Mouse (Mus musculus) neural tube, embryonic 11.5 days (tissue): ENCODE data around the gene Plxdc1. TPM values are rescaled to one million over a fixed set of nuclear protein-coding genes. Genes with fewer than 3 reads are reported as not detected.

ENCODE experiments used
- ATAC-seq: fragments of 200-750 bp; cut with Nextera tagmentation; 2 replicates; pipeline ENCODE4 v1.8.0; 2017; ENCODE audit warnings: moderate number of reproducible peaks, mild to moderate bottlenecking, moderate TSS enrichment, moderate library complexity; ENCODE audit not compliant: insufficient read depth, low FRiP score, low TSS enrichment
- DNase-seq: peaks from one replicate; pipeline ENCODE4 v3.0.0-alpha.2; 2015; ENCODE audit warnings: low spot score
- H3K27ac ChIP-seq: fragments of 300-500 bp; sonication (generic); 2 replicates; pipeline ENCODE4 v1.5.1; 2014; ENCODE audit warnings: low read depth, mild to moderate bottlenecking, low read length
- H3K27me3 ChIP-seq: fragments of 300-500 bp; sonication (generic); 2 replicates; pipeline ENCODE4 v1.6.1; 2014; ENCODE audit warnings: mild to moderate bottlenecking, low read length, mixed read lengths; ENCODE audit not compliant: control insufficient read depth, insufficient read depth
- H3K36me3 ChIP-seq: fragments of 300-500 bp; sonication (generic); 2 replicates; pipeline ENCODE4 v1.6.1; 2014; ENCODE audit warnings: mild to moderate bottlenecking, low read length, moderate library complexity, mixed read lengths; ENCODE audit not compliant: control insufficient read depth, insufficient read depth
- H3K4me1 ChIP-seq: fragments of 300-500 bp; sonication (generic); 2 replicates; pipeline ENCODE4 v1.6.1; 2014; ENCODE audit warnings: low read length, mixed read lengths; ENCODE audit not compliant: control insufficient read depth, insufficient read depth
- H3K4me2 ChIP-seq: fragments of 300-500 bp; sonication (generic); 2 replicates; pipeline ENCODE4 v1.6.1; 2014; ENCODE audit warnings: low read depth, mild to moderate bottlenecking, moderate library complexity
- H3K4me3 ChIP-seq: fragments of 300-500 bp; sonication (generic); 2 replicates; pipeline ENCODE4 v1.5.1; 2014; ENCODE audit warnings: low read depth, low read length
- H3K9ac ChIP-seq: fragments of 300-500 bp; sonication (generic); 2 replicates; pipeline ENCODE4 v1.6.1; 2014; ENCODE audit warnings: mild to moderate bottlenecking, low read length
- H3K9me3 ChIP-seq: fragments of 300-500 bp; sonication (generic); 2 replicates; pipeline ENCODE4 v1.6.1; 2016; ENCODE audit warnings: low read length; ENCODE audit not compliant: control insufficient read depth
- WGBS: fragments of 180-500 bp; shearing (Covaris S2); extraction: QIAGEN DNeasy Blood & Tissue Kit; methylation state at CpG from one replicate; pipeline ENCODE4 v1.1.7; 2014; 5-methylcytosine and 5-hydroxymethylcytosine counted together
- polyA plus RNA-seq: library from polyadenylated mRNA; unstranded; fragments of >200 nt; fragmentation: Nextera tagmentation; extraction: Ambion mirVana; gene quantifications from 2 replicates; pipeline ENCODE4 v1.2.1, GENCODE M21; 2014

Gene Plxdc1
- polyA plus RNA-seq, 1 experiment from 2014 or later = not detected

DNA sequence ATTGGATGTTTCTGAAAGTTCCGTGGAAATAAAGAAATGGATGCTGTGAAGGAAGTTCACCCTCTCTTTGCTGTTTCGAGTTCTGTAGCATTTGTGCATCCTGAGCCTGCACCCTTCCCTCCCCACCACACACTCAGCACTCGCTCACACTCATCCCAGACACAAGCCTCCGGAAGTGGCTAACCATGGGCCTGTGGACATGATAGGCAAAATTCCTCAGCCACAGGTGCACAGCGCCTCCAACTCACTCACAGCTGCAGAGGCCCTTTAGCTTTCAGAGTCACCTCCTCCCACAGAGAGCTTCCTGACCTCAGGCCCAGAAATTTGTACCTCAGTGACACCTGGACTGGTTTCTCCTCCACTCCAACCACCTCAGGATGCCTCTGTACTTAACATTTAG is 8.4 kb downstream of the Plxdc1 start:
- Histone ChIP-seq H3K4me2 (no peak overlapping the region), H3K36me3 (no peaks in the 10 kb centered on the region), H3K9ac (no peak overlapping the region), H3K4me1 (no peaks in the 10 kb centered on the region), H3K27ac (no peak overlapping the region), H3K4me3 (no peak overlapping the region), H3K9me3 (no peaks in the 10 kb centered on the region), H3K27me3 (no peaks in the 10 kb centered on the region)
- ATAC-seq = no peak
- DNase-seq = no peak
- 87% methylated on average over 5 of the region's 5 CpGs for WGBS

DNA sequence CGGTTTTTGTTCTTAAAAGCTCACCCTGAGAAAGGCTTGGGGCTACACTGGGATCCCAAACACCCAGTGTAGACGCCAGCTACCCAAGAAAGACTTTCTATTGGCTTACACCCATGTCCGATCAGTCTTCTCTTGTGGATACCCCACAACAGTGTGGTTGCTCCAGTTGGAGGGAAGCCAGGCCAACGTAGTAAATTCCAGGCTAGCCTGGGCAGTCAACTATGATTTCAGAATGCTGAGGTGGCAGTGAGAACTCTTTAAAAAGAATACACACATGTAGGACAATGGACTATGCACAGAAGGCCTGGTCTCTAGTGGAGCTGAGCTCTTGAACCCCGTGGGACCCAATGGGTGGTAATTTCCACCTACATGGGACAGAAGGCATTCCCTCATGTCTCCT is 11.5 kb downstream of the Plxdc1 start:
- no peak for DNase-seq
- Histone ChIP-seq H3K4me3 (no peak overlapping the region), H3K27me3 (no peaks in the 10 kb centered on the region), H3K9ac (no peak overlapping the region), H3K4me1 (no peaks in the 10 kb centered on the region), H3K9me3 (no peaks in the 10 kb centered on the region), H3K36me3 (no peaks in the 10 kb centered on the region), H3K27ac (no peak overlapping the region), H3K4me2 (no peak overlapping the region)
- WGBS = 84% methylated on average over 5 of the region's 5 CpGs
- no peak for ATAC-seq

DNA sequence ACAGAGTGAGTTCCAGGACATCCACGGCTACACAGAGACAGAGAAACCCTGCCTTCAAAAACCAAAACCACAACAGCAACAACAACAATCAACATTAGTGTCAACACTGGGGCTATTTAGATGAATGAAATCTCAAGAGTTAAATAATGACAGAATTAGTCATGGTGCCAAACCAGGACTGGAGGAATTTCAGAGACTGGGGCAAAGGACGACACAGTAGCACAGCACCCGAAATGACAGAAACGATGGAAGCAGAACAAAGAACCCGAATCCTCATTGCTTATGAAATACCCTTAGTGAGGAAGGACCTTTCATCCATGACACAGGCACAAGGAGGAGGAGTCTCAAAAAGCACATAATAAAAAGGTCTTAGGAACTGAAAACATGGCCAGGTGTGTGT is 12.1 kb downstream of the Plxdc1 start:
- DNase-seq (no peak), ATAC-seq (no peak)
- Histone ChIP-seq H3K4me1 (no peaks in the 10 kb centered on the region), H3K27ac (no peak overlapping the region), H3K9ac (no peak overlapping the region), H3K27me3 (no peaks in the 10 kb centered on the region), H3K4me2 (no peak overlapping the region), H3K9me3 (no peaks in the 10 kb centered on the region), H3K4me3 (no peak overlapping the region), H3K36me3 (no peaks in the 10 kb centered on the region)
- 91% methylated on average over 5 of the region's 5 CpGs for WGBS

DNA sequence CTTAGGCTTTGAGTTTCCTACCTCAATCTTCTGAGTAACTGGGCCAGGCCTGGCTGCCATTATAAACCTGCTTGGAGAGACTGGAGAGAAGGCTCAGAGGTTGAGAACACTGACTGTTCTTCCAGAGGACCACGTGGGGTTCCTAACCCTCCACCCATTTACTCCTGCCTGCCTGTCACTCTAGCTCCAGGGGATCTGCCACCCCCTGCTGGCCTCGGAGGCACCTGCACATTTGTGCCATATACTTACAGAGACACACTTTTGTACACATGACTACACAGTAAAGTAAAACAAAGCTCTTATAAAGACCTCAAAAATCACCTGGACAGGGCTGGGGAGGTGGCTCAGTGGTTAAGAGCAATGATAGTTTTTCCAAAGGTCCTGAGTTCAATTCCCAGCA is 13.8 kb downstream of the Plxdc1 start:
- Histone ChIP-seq H3K27ac (no peak overlapping the region), H3K4me2 (no peak overlapping the region), H3K4me3 (no peak overlapping the region), H3K9me3 (no peaks in the 10 kb centered on the region), H3K9ac (no peak overlapping the region), H3K27me3 (no peaks in the 10 kb centered on the region), H3K4me1 (no peaks in the 10 kb centered on the region), H3K36me3 (no peaks in the 10 kb centered on the region)
- WGBS = 68% methylated on average over 2 of the region's 2 CpGs
- DNase-seq (no peak), ATAC-seq (no peak)

DNA sequence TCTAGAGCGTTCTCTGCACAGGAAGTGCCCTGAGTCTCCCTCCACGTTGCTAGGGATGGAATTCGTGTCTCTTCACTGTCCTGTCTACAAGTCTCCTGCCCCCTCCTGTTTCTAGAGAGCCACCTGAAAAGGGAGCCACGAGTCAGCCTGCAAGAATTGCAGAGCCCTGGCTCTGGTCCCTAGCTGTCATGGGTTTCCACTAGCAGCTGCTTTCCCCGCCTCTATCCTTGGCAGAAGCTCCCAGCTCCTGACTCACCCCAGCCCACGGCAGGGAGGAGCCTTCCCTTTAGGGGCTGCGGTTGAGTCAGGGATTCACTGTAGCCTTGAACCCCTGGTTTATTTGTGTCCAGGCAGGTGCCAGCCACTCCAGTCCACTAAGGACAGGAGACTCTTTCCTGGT is 15.0 kb downstream of the Plxdc1 start:
- no peak overlapping the region for H3K4me3 ChIP-seq
- DNase-seq (no peak), ATAC-seq (no peak)
- WGBS = 46% methylated on average over 7 of the region's 7 CpGs
- no peaks in the 10 kb centered on the region for H3K36me3 ChIP-seq
- no peak overlapping the region for H3K27ac ChIP-seq
- H3K9ac ChIP-seq = no peak overlapping the region
- H3K27me3 ChIP-seq = no peaks in the 10 kb centered on the region
- no peaks in the 10 kb centered on the region for H3K9me3 ChIP-seq
- H3K4me2 ChIP-seq = no peak overlapping the region
- no peaks in the 10 kb centered on the region for H3K4me1 ChIP-seq

DNA sequence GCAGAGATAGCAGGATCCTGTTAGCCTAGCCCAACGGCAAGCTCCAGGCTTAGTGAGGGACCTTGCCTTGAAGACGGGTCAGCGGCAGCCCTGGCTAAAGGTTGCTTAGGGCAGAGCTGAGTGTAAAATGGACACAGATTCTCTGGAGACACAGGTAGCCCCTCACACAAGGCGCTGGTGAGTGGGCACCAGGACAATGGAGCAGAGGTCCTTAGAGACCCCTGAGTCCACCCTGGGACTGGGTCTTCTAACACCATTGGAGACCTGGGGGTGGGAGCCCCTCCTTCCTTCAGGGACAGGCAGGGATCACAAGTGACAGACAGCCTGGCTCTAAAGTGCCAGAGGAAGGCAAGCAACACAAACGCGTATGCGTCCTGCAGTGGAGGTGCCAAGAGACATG is 15.5 kb downstream of the Plxdc1 start:
- no peaks in the 10 kb centered on the region for H3K36me3 ChIP-seq
- DNase-seq (no peak), ATAC-seq (no peak)
- H3K9me3 ChIP-seq = no peaks in the 10 kb centered on the region
- 88% methylated on average over 7 of the region's 7 CpGs for WGBS
- no peak overlapping the region for H3K4me2 ChIP-seq
- H3K27ac ChIP-seq = no peak overlapping the region
- no peaks in the 10 kb centered on the region for H3K27me3 ChIP-seq
- no peaks in the 10 kb centered on the region for H3K4me1 ChIP-seq
- H3K9ac ChIP-seq = no peak overlapping the region
- H3K4me3 ChIP-seq = no peak overlapping the region

DNA sequence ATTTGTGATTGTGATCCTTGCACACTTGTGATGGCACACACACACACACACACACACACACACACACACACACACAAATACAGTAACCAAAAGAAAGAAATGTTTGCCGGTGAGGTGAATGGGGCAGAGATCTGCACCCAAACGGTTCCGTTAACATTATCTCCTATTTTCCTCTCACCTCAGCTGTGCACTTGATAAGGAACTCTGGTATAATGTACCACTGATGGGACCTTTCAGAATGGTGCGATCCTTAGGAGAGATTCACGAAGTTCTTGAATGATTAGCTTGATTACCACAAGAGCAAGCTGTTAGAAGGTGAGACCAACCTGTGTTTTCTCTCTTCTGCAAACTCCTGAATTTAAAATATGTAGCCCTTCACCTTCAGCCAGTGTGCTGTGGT is 17.9 kb downstream of the Plxdc1 start:
- ATAC-seq (no peak), DNase-seq (no peak)
- Histone ChIP-seq H3K4me1 (no peaks in the 10 kb centered on the region), H3K9ac (no peak overlapping the region), H3K36me3 (no peaks in the 10 kb centered on the region), H3K4me2 (no peak overlapping the region), H3K9me3 (no peaks in the 10 kb centered on the region), H3K27ac (no peak overlapping the region), H3K27me3 (no peaks in the 10 kb centered on the region), H3K4me3 (no peak overlapping the region)
- WGBS = 89% methylated on average over 5 of the region's 5 CpGs

DNA sequence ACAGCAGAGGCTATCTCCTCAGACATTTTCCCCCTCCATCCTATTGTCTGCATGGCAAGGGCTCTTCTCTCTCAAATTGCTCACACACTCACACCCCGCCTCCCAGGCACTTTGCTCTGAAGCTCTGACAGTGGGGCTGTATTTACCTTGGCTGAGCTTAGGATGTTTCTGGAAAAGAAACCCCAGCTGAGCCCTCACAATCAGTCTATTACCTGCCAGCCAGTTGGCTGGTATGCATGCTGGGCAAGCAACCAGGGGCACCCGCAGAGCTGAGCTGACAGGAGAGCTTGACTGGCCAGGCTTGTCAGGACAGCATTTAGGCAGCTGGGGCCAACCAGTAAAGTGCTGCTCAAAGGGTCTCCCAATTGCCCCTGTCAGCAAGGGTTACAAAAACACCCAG is 19.1 kb downstream of the Plxdc1 start:
- Histone ChIP-seq H3K9me3 (no peaks in the 10 kb centered on the region), H3K27me3 (no peaks in the 10 kb centered on the region), H3K4me2 (no peak overlapping the region), H3K4me3 (no peak overlapping the region), H3K27ac (no peak overlapping the region), H3K9ac (no peak overlapping the region), H3K4me1 (no peaks in the 10 kb centered on the region), H3K36me3 (no peaks in the 10 kb centered on the region)
- 53% methylated on average over 2 of the region's 2 CpGs for WGBS
- ATAC-seq = no peak
- no peak for DNase-seq

DNA sequence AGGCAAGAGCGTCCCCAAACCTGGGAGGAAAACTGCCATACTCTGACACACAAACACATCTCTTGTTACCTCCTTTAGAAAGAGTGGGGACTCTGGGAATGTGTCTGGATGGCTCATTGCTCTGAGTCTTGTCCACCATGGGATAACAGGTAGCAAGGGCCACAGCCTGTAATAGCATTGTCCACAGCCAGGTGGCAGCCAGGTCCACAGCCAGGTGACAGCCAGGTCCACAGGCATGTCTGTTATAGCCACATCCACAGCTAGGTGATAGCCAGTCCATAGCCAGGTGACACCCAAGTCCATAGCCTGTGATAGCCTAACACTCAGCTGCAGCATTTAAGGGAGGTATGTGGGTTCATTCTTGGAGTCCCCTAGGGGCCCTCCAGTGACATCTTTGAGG is 25.3 kb downstream of the Plxdc1 start:
- H3K4me3 ChIP-seq = no peak overlapping the region
- H3K9ac ChIP-seq = no peak overlapping the region
- DNase-seq = no peak
- no peaks in the 10 kb centered on the region for H3K4me1 ChIP-seq
- H3K4me2 ChIP-seq = no peak overlapping the region
- no peak for ATAC-seq
- no peaks in the 10 kb centered on the region for H3K27me3 ChIP-seq
- WGBS = 65% methylated on average over 1 of the region's 1 CpGs
- no peaks in the 10 kb centered on the region for H3K36me3 ChIP-seq
- no peaks in the 10 kb centered on the region for H3K9me3 ChIP-seq
- no peak overlapping the region for H3K27ac ChIP-seq
